Mouse (Mus musculus): ENCODE data around the gene Tmub1. TPM values are rescaled to one million over a fixed set of nuclear protein-coding genes. Genes with fewer than 3 reads are reported as not detected.
"Not testable (repeated sequence)": the region's sequence is repeated elsewhere in the genome, so short reads cannot be mapped to it uniquely, and the experiment has no call there.

The Tmub1 gene
- polyA plus RNA-seq, 1 experiment, result 49.5 TPM

GRCm38 (mm10) chr5:24400911-24401605 is 46.6 kb downstream of the Tmub1 start:
- no peaks in the 10 kb centered on the region for H3K4me1 ChIP-seq (ENCODE audit: control insufficient read depth, insufficient read depth, low read length)
- no peak for TF ChIP-seq POLR2A (IDR thresholded peaks at IDR 0.05; ENCODE audit: borderline replicate concordance, extremely low read depth, low read depth, low read length)
- no peak for TF ChIP-seq CTCF (IDR thresholded peaks at IDR 0.05; ENCODE audit: insufficient read depth, low read length)
- DNase-seq, result no peak
- 89% methylated on average over 5 of the region's 5 CpGs for WGBS
- H3K4me3 ChIP-seq (replicated peaks; ENCODE audit: extremely low read depth, low read depth, low read length), result no peak overlapping the region

DNA sequence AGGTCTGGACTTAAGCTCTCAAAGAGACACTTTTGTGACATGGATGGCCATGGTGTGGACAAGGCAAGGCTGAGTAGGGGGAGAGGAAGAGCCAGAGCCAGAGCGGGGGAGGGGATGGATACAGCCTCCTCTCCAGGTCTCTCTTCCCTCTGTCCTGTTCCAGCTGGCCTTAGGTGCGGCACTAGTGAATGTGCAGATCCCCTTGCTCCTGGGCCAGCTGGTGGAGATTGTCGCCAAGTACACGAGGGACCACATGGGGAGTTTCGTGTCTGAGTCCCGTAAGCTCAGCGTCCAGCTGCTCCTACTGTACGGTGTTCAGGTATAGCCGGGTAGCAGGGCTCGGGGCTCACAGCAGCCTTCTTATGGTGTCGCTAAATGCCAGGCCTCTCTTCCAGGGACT is 47.3 kb downstream of the Tmub1 start:
- whole genome bisulfite sequencing, result 92% methylated on average over 11 of the region's 11 CpGs
- no peak for DNase-seq
- no peak for TF ChIP-seq POLR2A (IDR thresholded peaks at IDR 0.05; ENCODE audit: borderline replicate concordance, extremely low read depth, low read depth, low read length)
- no peak for TF ChIP-seq CTCF (IDR thresholded peaks at IDR 0.05; ENCODE audit: insufficient read depth, low read length)
- H3K4me1 ChIP-seq (ENCODE audit: control insufficient read depth, insufficient read depth, low read length), result no peaks in the 10 kb centered on the region
- no peak overlapping the region for H3K4me3 ChIP-seq (replicated peaks; ENCODE audit: extremely low read depth, low read depth, low read length)

- WGBS, result 87% methylated on average over 10 of the region's 10 CpGs
- no peak for TF ChIP-seq CTCF (IDR thresholded peaks at IDR 0.05; ENCODE audit: insufficient read depth, low read length)
- TF ChIP-seq POLR2A (IDR thresholded peaks at IDR 0.05; ENCODE audit: borderline replicate concordance, extremely low read depth, low read depth, low read length), result no peak
- Histone ChIP-seq H3K4me1 (ENCODE audit: control insufficient read depth, insufficient read depth, low read length) (peaks cover 2% of the 10 kb centered on the region; the same call in 1 of the 2 replicates), H3K4me3 (replicated peaks; ENCODE audit: extremely low read depth, low read depth, low read length) (no peak overlapping the region)
- DNase-seq, result no peak
These were observed 48.0 kb downstream of the Tmub1 start for GRCm38 (mm10) chr5:24399686-24400085.

GRCm38 (mm10) chr5:24396254-24396653 is 51.4 kb downstream of the Tmub1 start:
- not testable (repeated sequence) for DNase-seq; H3K4me1 ChIP-seq (ENCODE audit: control insufficient read depth, insufficient read depth, low read length); H3K4me3 ChIP-seq (replicated peaks; ENCODE audit: extremely low read depth, low read depth, low read length)
- WGBS, result 90% methylated on average over 6 of the region's 6 CpGs

Other genes starting within 250 kb of the Tmub1 start
- 29.5 and 37.1 TPM in 2 replicates for gene Kcnh2, start 96.2 kb downstream of the Tmub1 start, polyA plus RNA-seq (2012; rRNA removed)
- gene Nos3, start 83.0 kb downstream of the Tmub1 start, polyA plus RNA-seq (2012; rRNA removed), result 21.0 and 28.2 TPM in 2 replicates
- 2.0 and 9.7 TPM in 2 replicates for gene Atg9b, start 55.7 kb downstream of the Tmub1 start, polyA plus RNA-seq (2012; rRNA removed)
- 36.0 and 38.5 TPM in 2 replicates for gene Abcb8, start 54.2 kb downstream of the Tmub1 start, polyA plus RNA-seq (2012; rRNA removed)
- gene Asic3, start 34.5 kb downstream of the Tmub1 start, polyA plus RNA-seq (2012; rRNA removed), result 0.15 and 0.50 TPM in 2 replicates
- gene Cdk5, start 24.3 kb downstream of the Tmub1 start, polyA plus RNA-seq (2012; rRNA removed), result 47.0 and 71.4 TPM in 2 replicates
- gene Slc4a2, start 24.0 kb downstream of the Tmub1 start, polyA plus RNA-seq (2012; rRNA removed), result 84.6 and 86.8 TPM in 2 replicates
- gene Fastk, start 2.6 kb downstream of the Tmub1 start, polyA plus RNA-seq (2012; rRNA removed), result 187 and 234 TPM in 2 replicates
- gene Agap3, start 4.3 kb upstream of the Tmub1 start, polyA plus RNA-seq (2012; rRNA removed), result 127 TPM in 2 replicates
- 0.02 TPM in 1 of 2 replicates, not detected in the other for gene Gbx1, start 79.3 kb upstream of the Tmub1 start, polyA plus RNA-seq (2012; rRNA removed)
- gene Asb10, start 93.1 kb upstream of the Tmub1 start, polyA plus RNA-seq (2012; rRNA removed), result 2.2 and 4.9 TPM in 2 replicates
- not detected in 2 replicates for gene 4931409K22Rik, start 109.0 kb upstream of the Tmub1 start, polyA plus RNA-seq (2012; rRNA removed)
- 43.6 and 48.7 TPM in 2 replicates for gene Abcf2, start 129.6 kb upstream of the Tmub1 start, polyA plus RNA-seq (2012; rRNA removed)
- gene Chpf2, start 138.9 kb upstream of the Tmub1 start, polyA plus RNA-seq (2012; rRNA removed), result 39.3 and 47.2 TPM in 2 replicates
- 21.3 and 22.2 TPM in 2 replicates for gene Smarcd3, start 176.6 kb upstream of the Tmub1 start, polyA plus RNA-seq (2012; rRNA removed)
- gene Nub1, start 237.7 kb upstream of the Tmub1 start, polyA plus RNA-seq (2012; rRNA removed), result 49.0 and 59.9 TPM in 2 replicates

Data from lung, adult 2 months (tissue).